Mouse (Mus musculus): ENCODE results near the gene Pdf. TPM values are rescaled to one million over a fixed set of nuclear protein-coding genes. Genes with fewer than 3 reads are reported as not detected.
"Not testable (repeated sequence)": the region's sequence is repeated elsewhere in the genome, so short reads cannot be mapped to it uniquely, and the experiment has no call there.

Pdf gene
- polyA plus RNA-seq, 1 experiment from 2014 or later, result 20.8 TPM

DNA sequence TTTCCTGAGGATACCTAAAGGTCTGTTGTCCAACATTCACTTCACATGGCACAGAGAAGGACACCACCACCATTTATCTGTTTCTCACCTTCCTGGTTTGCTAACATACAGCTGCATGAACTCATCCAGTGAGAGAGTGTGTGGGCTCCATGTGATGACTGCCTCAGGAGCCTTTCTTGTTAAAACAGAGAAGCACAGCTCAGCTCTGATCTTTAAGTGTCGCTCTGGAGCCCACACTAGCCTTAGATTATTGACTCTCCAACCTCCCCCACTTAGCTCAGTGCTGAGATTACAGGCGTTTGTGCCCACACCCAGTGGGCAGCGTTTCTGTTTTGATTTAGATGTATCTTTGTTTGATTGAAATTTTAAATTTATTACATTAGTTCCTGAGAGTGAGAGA, 40.6 kb downstream of the Pdf start:
- H3K27ac ChIP-seq (ENCODE audit: low read depth, low read length), result no peak overlapping the region
- no peak for TF ChIP-seq CTCF (IDR thresholded peaks at IDR 0.05; ENCODE audit: low read depth)
- no peaks in the 10 kb centered on the region for H3K27me3 ChIP-seq (replicated peaks; ENCODE audit: control insufficient read depth, insufficient read depth, low read length)
- H3K9me3 ChIP-seq (ENCODE audit: control insufficient read depth), result no peaks in the 10 kb centered on the region
- H3K9ac ChIP-seq (ENCODE audit: low read depth, low read length), result no peak overlapping the region
- no peaks in the 10 kb centered on the region for H3K4me1 ChIP-seq (replicated peaks; ENCODE audit: control insufficient read depth, insufficient read depth, low read length)
- 84% methylated on average over 3 of the region's 3 CpGs for WGBS
- no peak for ATAC-seq
- H3K4me3 ChIP-seq (ENCODE audit: low read depth, low read length), result no peak overlapping the region
- H3K4me2 ChIP-seq (replicated peaks; ENCODE audit: low read depth), result no peak overlapping the region
- peaks cover 71% of the 10 kb centered on the region for H3K36me3 ChIP-seq (ENCODE audit: control insufficient read depth, insufficient read depth)

- H3K27ac ChIP-seq (ENCODE audit: low read depth, low read length), result no peak overlapping the region
- H3K4me2 ChIP-seq (replicated peaks; ENCODE audit: low read depth), result no peak overlapping the region
- peaks cover 25% of the 10 kb centered on the region for H3K36me3 ChIP-seq (ENCODE audit: control insufficient read depth, insufficient read depth)
- H3K4me1 ChIP-seq (replicated peaks; ENCODE audit: control insufficient read depth, insufficient read depth, low read length), result no peaks in the 10 kb centered on the region
- peak; percentile 88 for ATAC-seq
- peak; percentile 100 for TF ChIP-seq CTCF (IDR thresholded peaks at IDR 0.05; ENCODE audit: low read depth)
- no peak overlapping the region for H3K4me3 ChIP-seq (ENCODE audit: low read depth, low read length)
- no peaks in the 10 kb centered on the region for H3K27me3 ChIP-seq (replicated peaks; ENCODE audit: control insufficient read depth, insufficient read depth, low read length)
- H3K9me3 ChIP-seq (ENCODE audit: control insufficient read depth), result no peaks in the 10 kb centered on the region
- 16% methylated on average over 5 of the region's 5 CpGs for WGBS
- H3K9ac ChIP-seq (ENCODE audit: low read depth, low read length), result no peak overlapping the region
Observed at GRCm38 (mm10) chr8:107002532-107002931, 45.9 kb downstream of the Pdf start.

DNA sequence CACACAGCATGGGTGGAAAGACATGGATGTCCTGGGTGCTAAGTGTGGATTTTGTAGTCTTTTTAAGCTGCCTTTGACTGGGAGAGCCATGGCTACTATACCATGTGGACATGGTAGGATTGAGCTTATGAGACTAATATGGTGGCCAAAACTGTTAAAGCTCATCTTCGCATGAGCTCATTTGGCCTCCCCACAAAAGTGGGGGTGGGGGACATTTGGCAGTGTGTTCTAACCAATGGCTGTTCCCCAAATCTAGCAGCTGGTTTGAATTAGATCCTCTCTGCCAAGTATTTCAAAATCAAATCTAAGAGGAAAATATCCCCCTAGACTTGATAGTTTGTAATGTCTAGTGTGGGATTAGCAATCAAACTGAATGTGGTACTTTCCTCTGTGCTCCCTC, 49.3 kb downstream of the Pdf start:
- no peak for TF ChIP-seq CTCF (IDR thresholded peaks at IDR 0.05; ENCODE audit: low read depth)
- H3K27ac ChIP-seq (ENCODE audit: low read depth, low read length), result no peak overlapping the region
- H3K4me3 ChIP-seq (ENCODE audit: low read depth, low read length), result no peak overlapping the region
- H3K36me3 ChIP-seq (ENCODE audit: control insufficient read depth, insufficient read depth), result peaks cover 12% of the 10 kb centered on the region
- no peak for ATAC-seq
- H3K27me3 ChIP-seq (replicated peaks; ENCODE audit: control insufficient read depth, insufficient read depth, low read length), result no peaks in the 10 kb centered on the region
- no peak overlapping the region for H3K9ac ChIP-seq (ENCODE audit: low read depth, low read length)
- no peaks in the 10 kb centered on the region for H3K9me3 ChIP-seq (ENCODE audit: control insufficient read depth)
- no peak overlapping the region for H3K4me2 ChIP-seq (replicated peaks; ENCODE audit: low read depth)
- no peaks in the 10 kb centered on the region for H3K4me1 ChIP-seq (replicated peaks; ENCODE audit: control insufficient read depth, insufficient read depth, low read length)
- WGBS, result 70% methylated on average over 1 of the region's 1 CpGs

DNA sequence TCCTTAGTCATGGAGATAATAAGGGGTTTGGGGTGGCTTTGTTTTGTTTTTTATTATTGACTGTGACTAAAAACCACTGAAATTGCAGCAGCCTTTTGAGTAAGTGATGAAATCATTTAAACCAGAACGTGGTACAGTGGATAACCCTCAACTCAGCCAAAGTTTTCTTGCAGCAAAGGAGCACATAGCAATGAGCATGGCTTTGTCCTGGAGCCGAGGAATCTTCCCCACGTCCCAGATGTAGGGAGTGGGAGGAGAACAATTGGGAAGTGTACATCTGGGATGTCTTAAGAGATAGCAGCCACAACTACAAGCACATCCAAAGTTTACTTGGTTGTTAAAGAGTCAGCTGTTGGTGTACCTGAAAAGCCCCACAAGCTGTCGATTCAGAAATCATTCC, 51.0 kb downstream of the Pdf start:
- H3K27ac ChIP-seq (ENCODE audit: low read depth, low read length), result no peak overlapping the region
- no peak for TF ChIP-seq CTCF (IDR thresholded peaks at IDR 0.05; ENCODE audit: low read depth)
- ATAC-seq, result no peak
- H3K4me3 ChIP-seq (ENCODE audit: low read depth, low read length), result no peak overlapping the region
- H3K36me3 ChIP-seq (ENCODE audit: control insufficient read depth, insufficient read depth), result peaks cover 6% of the 10 kb centered on the region
- no peaks in the 10 kb centered on the region for H3K4me1 ChIP-seq (replicated peaks; ENCODE audit: control insufficient read depth, insufficient read depth, low read length)
- 85% methylated on average over 4 of the region's 4 CpGs for WGBS
- H3K4me2 ChIP-seq (replicated peaks; ENCODE audit: low read depth), result no peak overlapping the region
- no peaks in the 10 kb centered on the region for H3K9me3 ChIP-seq (ENCODE audit: control insufficient read depth)
- H3K9ac ChIP-seq (ENCODE audit: low read depth, low read length), result no peak overlapping the region
- no peaks in the 10 kb centered on the region for H3K27me3 ChIP-seq (replicated peaks; ENCODE audit: control insufficient read depth, insufficient read depth, low read length)

DNA sequence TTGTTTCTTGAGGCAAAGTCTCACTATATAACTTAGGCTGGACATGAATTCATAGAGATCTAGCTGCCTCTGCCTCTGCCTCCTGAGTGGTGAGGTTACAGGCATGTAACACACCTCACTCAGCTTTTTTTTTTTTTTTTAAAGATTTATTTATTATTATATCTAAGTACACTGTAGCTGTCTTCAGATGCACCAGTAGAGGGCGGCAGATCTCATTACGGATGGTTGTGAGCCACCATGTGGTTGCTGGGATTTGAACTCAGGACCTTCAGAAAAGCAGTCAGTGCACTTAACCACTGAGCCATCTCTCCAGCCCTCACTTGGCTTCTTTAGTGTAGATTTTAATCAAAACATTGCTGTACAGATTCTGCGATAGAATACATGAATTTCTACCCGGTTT, 52.1 kb downstream of the Pdf start:
- H3K4me2 ChIP-seq (replicated peaks; ENCODE audit: low read depth); ATAC-seq; H3K27ac ChIP-seq (ENCODE audit: low read depth, low read length); H3K4me3 ChIP-seq (ENCODE audit: low read depth, low read length); H3K9me3 ChIP-seq (ENCODE audit: control insufficient read depth); H3K9ac ChIP-seq (ENCODE audit: low read depth, low read length); H3K27me3 ChIP-seq (replicated peaks; ENCODE audit: control insufficient read depth, insufficient read depth, low read length); H3K4me1 ChIP-seq (replicated peaks; ENCODE audit: control insufficient read depth, insufficient read depth, low read length): not testable (repeated sequence)
- 90% methylated on average over 4 of the region's 4 CpGs for WGBS
- peaks cover 13% of the 10 kb centered on the region for H3K36me3 ChIP-seq (ENCODE audit: control insufficient read depth, insufficient read depth)
- TF ChIP-seq CTCF (IDR thresholded peaks at IDR 0.05; ENCODE audit: low read depth), result peak; percentile 37

Small RNA genes within 50 kb of the gene (microRNA-seq; reads per million reads assigned to microRNA genes)
- 1.4 reads per million for gene Mir7075

Other genes with a start within 250 kb of the Pdf start
- 0.07 and 0.14 TPM in 2 replicates for gene Has3, start 178.4 kb downstream of the Pdf start, polyA plus RNA-seq (2015; fragmentation: Nextera tagmentation; extraction: Ambion mirVana)
- gene Utp4, start 155.0 kb downstream of the Pdf start, polyA plus RNA-seq (2015; fragmentation: Nextera tagmentation; extraction: Ambion mirVana), result 22.8 and 25.1 TPM in 2 replicates
- gene Sntb2, start 112.9 kb downstream of the Pdf start, polyA plus RNA-seq (2015; fragmentation: Nextera tagmentation; extraction: Ambion mirVana), result 8.3 and 10.0 TPM in 2 replicates
- gene Vps4a, start 17.4 kb downstream of the Pdf start, polyA plus RNA-seq (2015; fragmentation: Nextera tagmentation; extraction: Ambion mirVana), result 48.8 and 49.1 TPM in 2 replicates
- gene Cog8, start 8.1 kb upstream of the Pdf start, polyA plus RNA-seq (2015; fragmentation: Nextera tagmentation; extraction: Ambion mirVana), result 21.6 and 25.4 TPM in 2 replicates
- gene Nip7, start 8.3 kb upstream of the Pdf start, polyA plus RNA-seq (2015; fragmentation: Nextera tagmentation; extraction: Ambion mirVana), result 42.8 and 44.7 TPM in 2 replicates
- 10.5 and 11.2 TPM in 2 replicates for gene Tmed6, start 17.0 kb upstream of the Pdf start, polyA plus RNA-seq (2015; fragmentation: Nextera tagmentation; extraction: Ambion mirVana)
- gene Terf2, start 47.9 kb upstream of the Pdf start, polyA plus RNA-seq (2015; fragmentation: Nextera tagmentation; extraction: Ambion mirVana), result 11.2 and 12.1 TPM in 2 replicates
- 93.2 and 103 TPM in 2 replicates for gene Cyb5b, start 102.0 kb upstream of the Pdf start, polyA plus RNA-seq (2015; fragmentation: Nextera tagmentation; extraction: Ambion mirVana)
- gene Nfat5, start 244.9 kb upstream of the Pdf start, polyA plus RNA-seq (2015; fragmentation: Nextera tagmentation; extraction: Ambion mirVana), result 4.8 and 6.6 TPM in 2 replicates